Mouse (Mus musculus): ENCODE measurements at regions not wholly inside any gene's neighbourhood (a gene's known extent, or its start where the extent isn't known, plus 50 kb on each side); places are given as distances from the start of the nearest gene placed in this dataset.
A peak's percentile ranks its signal among the peaks of the same experiment; 100 is the strongest.

DNA sequence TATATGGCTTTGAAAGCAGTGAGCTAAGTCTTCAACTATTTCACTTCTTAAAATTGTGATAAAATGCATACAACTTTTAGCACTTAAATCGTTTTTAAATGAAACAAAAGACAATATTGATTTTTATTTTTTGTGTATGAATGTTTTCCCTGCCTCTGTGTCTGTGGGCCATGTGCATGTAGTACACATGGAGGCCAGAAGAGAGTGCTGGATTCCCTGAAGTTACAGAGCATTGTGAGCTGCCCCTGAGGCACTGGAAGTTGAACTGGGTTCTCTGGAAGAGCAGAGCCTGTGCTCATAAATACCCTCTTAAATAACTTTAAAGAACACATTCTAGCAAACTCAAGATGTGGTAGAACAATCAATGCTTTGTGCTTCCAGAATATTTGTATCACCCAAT lies 61.8 kb upstream of the Gm6812 start:
- no peak for DNase-seq (ENCODE audit: low spot score in 2 of 2)

DNA sequence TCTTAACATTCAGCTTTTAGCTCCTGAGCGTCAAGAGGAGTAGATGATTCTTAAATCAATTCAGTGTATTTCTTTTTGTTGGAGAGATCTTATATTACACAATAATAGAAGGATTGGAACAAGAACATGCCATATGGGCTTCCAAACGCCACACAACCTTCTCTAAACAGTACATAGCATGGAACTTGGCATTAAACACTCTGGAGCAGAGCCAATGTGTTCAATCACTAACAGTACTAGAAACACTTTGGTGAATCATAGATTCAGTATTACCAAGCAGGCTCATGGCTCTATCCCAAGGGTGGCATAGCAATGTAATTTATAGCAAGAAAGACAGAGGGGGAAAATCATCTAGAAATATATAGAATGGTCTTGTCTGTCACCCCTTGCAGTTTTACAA lies 60.4 kb upstream of the Gm6812 start:
- peak in 1 of 2 experiments; percentile 7 for DNase-seq (ENCODE audit: low spot score in 2 of 2)

GRCm38 (mm10) chrX:68950730-68951129 lies 57.9 kb upstream of the Gm6812 start:
- peak in 1 of 2 experiments; percentile 31 for DNase-seq (ENCODE audit: low spot score in 2 of 2)

- peak in 1 of 2 experiments; percentile 2 for DNase-seq (ENCODE audit: low spot score in 2 of 2)
These were observed 52.9 kb upstream of the Gm6812 start for GRCm38 (mm10) chrX:68945741-68946140.

Data from layer of hippocampus, postnatal 14 days (tissue).